Mouse (Mus musculus) C2C12 (cell line): ENCODE data around the gene Gch1.

Experiments
- CEBPB ChIP-seq: IDR thresholded peaks from one replicate; pipeline ENCODE4 v1.6.1; 2011; ENCODE audit warnings: low read depth, mild to moderate bottlenecking, control low read depth, moderate library complexity
- CTCF ChIP-seq: IDR thresholded peaks from one replicate; pipeline ENCODE4 v1.5.1; 2011; ENCODE audit not compliant: control insufficient read depth, insufficient read depth, insufficient read length
- MAX ChIP-seq: IDR thresholded peaks from one replicate; pipeline ENCODE4 v1.6.1; 2011; ENCODE audit warnings: mild to moderate bottlenecking, control low read depth
- MYOD1 ChIP-seq: IDR thresholded peaks from one replicate; pipeline ENCODE4 v1.6.1; 2011; ENCODE audit warnings: low read depth; ENCODE audit not compliant: control insufficient read depth, insufficient read length

DNA sequence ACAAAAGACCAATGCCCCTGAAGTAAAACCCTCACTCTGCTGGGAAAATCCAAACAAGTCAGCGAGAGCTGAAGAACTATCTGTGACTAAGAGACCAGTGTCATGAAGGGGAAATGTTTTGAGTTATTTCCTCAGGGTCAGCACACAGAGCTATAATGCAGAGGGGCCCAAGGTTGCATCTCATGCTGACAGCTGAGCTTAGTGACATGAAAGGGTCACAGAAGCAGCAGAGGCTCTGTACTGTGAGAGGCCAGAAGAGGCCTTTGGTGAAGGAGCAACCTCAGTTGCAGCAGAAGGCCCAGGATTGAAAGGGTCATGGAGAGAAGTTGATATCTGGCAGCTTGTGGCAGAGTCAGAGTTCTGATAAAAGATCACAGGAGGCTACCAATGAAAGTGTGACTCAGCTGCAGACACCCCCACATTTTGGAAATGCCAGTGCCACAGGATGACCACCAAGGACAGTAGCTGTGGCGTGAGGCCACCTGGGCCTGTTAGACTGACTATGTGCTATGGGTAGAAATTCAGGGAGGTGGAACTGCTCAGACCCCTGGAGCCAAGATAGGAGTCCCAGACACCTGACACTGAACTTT lies 29.1 kb downstream of the Gch1 start:
- TF ChIP-seq CTCF (no peak), MYOD1 (no peak), MAX (no peak), CEBPB (no peak)
